In the genomic region with DNA sequence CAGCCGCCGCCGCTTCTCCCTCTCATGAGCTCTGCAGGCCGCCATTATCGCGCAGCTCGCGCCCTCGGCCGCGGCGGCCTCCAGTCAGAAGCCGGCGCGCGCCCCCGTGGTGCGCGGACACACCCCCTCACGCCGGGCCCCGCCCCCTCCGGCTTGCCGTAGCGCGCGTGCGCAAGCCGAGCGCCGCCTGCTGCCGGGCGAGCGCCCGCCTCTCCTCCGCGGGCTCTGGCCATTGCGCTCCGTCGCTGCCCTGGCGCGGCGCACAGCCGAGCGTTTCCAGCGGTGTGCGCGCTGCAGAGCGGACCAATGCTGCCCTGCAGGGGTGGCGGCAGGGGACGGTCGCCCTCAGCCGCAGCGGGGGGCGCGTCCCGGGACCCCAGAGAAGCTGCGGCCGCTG, we compare ENCODE assay signal across 8 mouse cellular contexts. TPM values are rescaled to one million over a fixed set of nuclear protein-coding genes. Genes with fewer than 3 reads are reported as not detected.
DNase-seq lines count a peak whose midpoint lies in the region; ATAC-seq lines count a peak whose summit lies in the region.

No protein-coding gene starts in this region.

- intact Hi-C loops in left cerebral cortex, postnatal 36 days (cut with DNase I): loop anchor here (1.0 to 5.0 kb wide), 2 partner anchors 70 to 100 kb away; a partner anchor contains a TSS

- peaks cover 20% of the 10 kb centered on the region for H3K4me1 ChIP-seq in intestine, embryonic 16.5 days (ENCODE audit: control insufficient read depth, insufficient read depth, low read length)
- H3K4me1 ChIP-seq in midbrain, embryonic 10.5 days: peaks cover 29% of the 10 kb centered on the region

- H3K4me2 ChIP-seq in intestine, embryonic 16.5 days (ENCODE audit: low read depth, low read length): peak overlapping the region; percentile 80

- no peaks in the 10 kb centered on the region for H3K27me3 ChIP-seq in intestine, embryonic 16.5 days (replicated peaks; ENCODE audit: control insufficient read depth, insufficient read depth, low read length)
- H3K27me3 ChIP-seq in midbrain, embryonic 10.5 days (ENCODE audit: low read depth, poor library complexity, severe bottlenecking): no peaks in the 10 kb centered on the region

- peak; percentile 95 for ATAC-seq in intestine, embryonic 16.5 days

- H3K36me3 ChIP-seq in intestine, embryonic 16.5 days (ENCODE audit: control insufficient read depth, insufficient read depth, low read length): peaks cover 3% of the 10 kb centered on the region; the same call in 1 of the 2 replicates
- H3K36me3 ChIP-seq in midbrain, embryonic 10.5 days: peaks cover 29% of the 10 kb centered on the region

- H3K9me3 ChIP-seq in intestine, embryonic 16.5 days (ENCODE audit: control insufficient read depth, low read length): no peaks in the 10 kb centered on the region
- H3K9me3 ChIP-seq in midbrain, embryonic 10.5 days (replicated peaks): no peaks in the 10 kb centered on the region

- DNase-seq in adrenal gland, postnatal 10 days: peak; percentile 100
- peak; percentile 97 for DNase-seq in embryo, embryonic 9.5 days (ENCODE audit: extremely low spot score)
- peak; percentile 97 to 99 for DNase-seq in gastrocnemius, postnatal 4 days (ENCODE audit: low spot score in 2 of 2)
- peak; percentile 96 to 99 for DNase-seq in left cerebral cortex, postnatal 36 days (ENCODE audit: low spot score in 2 of 2)
- DNase-seq in midbrain, embryonic 10.5 days (ENCODE audit: low spot score): peak; percentile 96
- DNase-seq in right cerebral cortex, postnatal 36 days (ENCODE audit: low spot score in 2 of 2): peak; percentile 90
- peak; percentile 93 for DNase-seq in yolk sac, embryonic 10.5 days (ENCODE audit: low spot score)

- peak overlapping the region; percentile 100 for H3K27ac ChIP-seq in intestine, embryonic 16.5 days (ENCODE audit: low read length)
- peak overlapping the region; percentile 100 for H3K27ac ChIP-seq in midbrain, embryonic 10.5 days (replicated peaks)

- H3K4me3 ChIP-seq in intestine, embryonic 16.5 days (ENCODE audit: low read length): peak overlapping the region; percentile 100
- peak overlapping the region; percentile 95 for H3K4me3 ChIP-seq in midbrain, embryonic 10.5 days

- H3K9ac ChIP-seq in intestine, embryonic 16.5 days (ENCODE audit: low read depth, low read length): peak overlapping the region; percentile 99

- WGBS in intestine, embryonic 16.5 days: under 1% methylated on average over 45 of the region's 59 CpGs
- under 1% methylated on average over 59 of the region's 59 CpGs for WGBS in midbrain, embryonic 10.5 days

RNA-seq across cellular contexts. Expression of a gene that starts 0.5 kb away (rescaled TPM):
- 10 to 100 TPM; 15.8 to 21.3 TPM for total RNA-seq in adrenal gland, postnatal 10 days (2021)
- 10 to 100 TPM; 10.4 to 11.8 TPM for total RNA-seq in gastrocnemius, postnatal 4 days (2021)
- polyA plus RNA-seq in intestine, embryonic 16.5 days (2015; fragmentation: Nextera tagmentation; extraction: Ambion mirVana): 14.0 and 16.5 TPM in 2 replicates
- 10 to 100 TPM; 18.1 to 21.6 TPM for total RNA-seq in left cerebral cortex, postnatal 36 days (2021)
- 21.6 and 23.8 TPM in 2 replicates for polyA plus RNA-seq in midbrain, embryonic 10.5 days (2016; fragmentation: Nextera tagmentation; extraction: Ambion mirVana)

RNA-seq across cellular contexts. Expression of a gene that starts 27.8 kb away (rescaled TPM):
- total RNA-seq in adrenal gland, postnatal 10 days (2021): 1 to 10 TPM; 3.2 to 8.2 TPM
- total RNA-seq in gastrocnemius, postnatal 4 days (2021): 10 to 100 TPM; 48.4 to 59.5 TPM
- polyA plus RNA-seq in intestine, embryonic 16.5 days (2015; fragmentation: Nextera tagmentation; extraction: Ambion mirVana): 1.3 and 1.9 TPM in 2 replicates
- under 1 TPM; 0.22 to 0.27 TPM for total RNA-seq in left cerebral cortex, postnatal 36 days (2021)
- 0.36 and 0.87 TPM in 2 replicates for polyA plus RNA-seq in midbrain, embryonic 10.5 days (2016; fragmentation: Nextera tagmentation; extraction: Ambion mirVana)

RNA-seq across cellular contexts. Expression of a gene that starts 33.3 kb away (rescaled TPM):
- total RNA-seq in adrenal gland, postnatal 10 days (2021): 10 to 100 TPM; 12.3 to 21.7 TPM
- total RNA-seq in gastrocnemius, postnatal 4 days (2021): 1 to 10 TPM; 4.5 to 5.7 TPM
- 3.6 and 5.0 TPM in 2 replicates for polyA plus RNA-seq in intestine, embryonic 16.5 days (2015; fragmentation: Nextera tagmentation; extraction: Ambion mirVana)
- total RNA-seq in left cerebral cortex, postnatal 36 days (2021): 1 to 10 TPM; 2.8 to 3.4 TPM
- polyA plus RNA-seq in midbrain, embryonic 10.5 days (2016; fragmentation: Nextera tagmentation; extraction: Ambion mirVana): 5.7 and 9.5 TPM in 2 replicates

RNA-seq across cellular contexts. Expression of a gene that starts 40.4 kb away (rescaled TPM):
- total RNA-seq in adrenal gland, postnatal 10 days (2021): not detected
- total RNA-seq in gastrocnemius, postnatal 4 days (2021): not detected
- polyA plus RNA-seq in intestine, embryonic 16.5 days (2015; fragmentation: Nextera tagmentation; extraction: Ambion mirVana): not detected in 2 replicates
- total RNA-seq in left cerebral cortex, postnatal 36 days (2021): not detected
- polyA plus RNA-seq in midbrain, embryonic 10.5 days (2016; fragmentation: Nextera tagmentation; extraction: Ambion mirVana): 0.20 TPM in 1 of 2 replicates, not detected in the other

RNA-seq across cellular contexts. Expression of a gene that starts 41.8 kb away (rescaled TPM):
- 10 to 100 TPM in 1 of 2 experiments, 1 to 10 TPM in 1; 7.9 to 10.1 TPM for total RNA-seq in adrenal gland, postnatal 10 days (2021)
- 1 to 10 TPM; 5.8 to 6.1 TPM for total RNA-seq in gastrocnemius, postnatal 4 days (2021)
- 13.0 and 14.5 TPM in 2 replicates for polyA plus RNA-seq in intestine, embryonic 16.5 days (2015; fragmentation: Nextera tagmentation; extraction: Ambion mirVana)
- 10 to 100 TPM in 1 of 2 experiments, 1 to 10 TPM in 1; 9.2 to 13.2 TPM for total RNA-seq in left cerebral cortex, postnatal 36 days (2021)
- 19.4 and 22.9 TPM in 2 replicates for polyA plus RNA-seq in midbrain, embryonic 10.5 days (2016; fragmentation: Nextera tagmentation; extraction: Ambion mirVana)

Comparison
In these comparisons a context has a peak if more than half of its experiments do, and no peak if none do; other contexts are left out.
1. Peak in every context shown above with its lines: DNase-seq, ATAC-seq, H3K4me3 ChIP-seq and H3K27ac ChIP-seq.
2. RNA of a gene that starts 27.8 kb away (total RNA-seq): 48.4 to 59.5 TPM in gastrocnemius, postnatal 4 days; 3.2 to 8.2 TPM in adrenal gland, postnatal 10 days and 0.22 to 0.27 TPM in left cerebral cortex, postnatal 36 days; every median in the first group is over 4 times any median in the second.